Mouse (Mus musculus) bone marrow macrophage, adult 2 months (primary cell): Measurements from ENCODE around the gene Tmem165. TPM values are rescaled to one million over a fixed set of nuclear protein-coding genes. Genes with fewer than 3 reads are reported as not detected.

ENCODE experiments used
- H3K27ac ChIP-seq: 2 replicates; pipeline ENCODE4 v1.5.1; 2012; ENCODE audit warnings: low read depth, low read length; ENCODE audit not compliant: insufficient read depth
- H3K4me1 ChIP-seq: 2 replicates; pipeline ENCODE4 v1.6.1; 2012; ENCODE audit warnings: low read length; ENCODE audit not compliant: control insufficient read depth, insufficient read depth
- H3K4me3 ChIP-seq: 2 replicates; pipeline ENCODE4 v1.5.1; 2012; ENCODE audit warnings: mild to moderate bottlenecking, low read length, moderate library complexity; ENCODE audit not compliant: insufficient read depth
- CTCF ChIP-seq: IDR thresholded peaks from 2 replicates; pipeline ENCODE4 v1.5.1; 2012; ENCODE audit warnings: low read depth, mild to moderate bottlenecking, low read length, moderate library complexity
- POLR2A ChIP-seq: IDR thresholded peaks from 2 replicates; pipeline ENCODE4 v1.6.1; 2012; ENCODE audit warnings: mild to moderate bottlenecking, low read depth, low read length, borderline replicate concordance
- polyA plus RNA-seq: library from polyadenylated mRNA; stranded (reverse); fragments of >200 nt; gene quantifications from 2 replicates; pipeline ENCODE4 v1.2.4, GENCODE M21; 2012; ENCODE audit not compliant: missing spikeins, insufficient read depth, insufficient read length

Tmem165 gene
- polyA plus RNA-seq, 1 experiment = 60.9 TPM

DNA sequence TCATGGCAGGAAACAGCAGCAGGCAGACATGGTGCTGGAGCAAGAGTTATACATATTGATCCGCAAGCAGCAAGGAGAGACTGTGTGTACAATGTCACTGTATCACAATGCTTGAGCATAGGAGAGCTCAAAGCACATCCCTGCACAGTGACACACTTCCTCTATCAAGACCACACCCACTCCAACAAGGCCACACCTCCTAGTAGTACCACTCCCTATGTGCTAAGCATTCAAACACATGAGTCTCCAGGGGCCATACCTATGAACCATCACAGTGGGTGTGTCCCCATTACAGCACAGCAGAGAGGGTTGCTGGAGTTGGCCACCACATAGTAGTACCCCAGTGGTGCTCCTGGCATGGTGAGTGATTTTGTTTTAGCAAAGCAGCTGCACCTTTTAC lies 37.3 kb upstream of the Tmem165 start:
- Histone ChIP-seq H3K4me1 (peaks cover 19% of the 10 kb centered on the region), H3K4me3 (no peak overlapping the region), H3K27ac (no peak overlapping the region)
- TF ChIP-seq POLR2A = no peak
- no peak for TF ChIP-seq CTCF

GRCm38 (mm10) chr5:76149436-76149835 lies 34.2 kb upstream of the Tmem165 start:
- H3K4me1 ChIP-seq = no peaks in the 10 kb centered on the region
- TF ChIP-seq CTCF (no peak), POLR2A (no peak)

GRCm38 (mm10) chr5:76152956-76153355 lies 30.7 kb upstream of the Tmem165 start:
- TF ChIP-seq CTCF (no peak), POLR2A (no peak)
- H3K4me3 ChIP-seq = no peak overlapping the region
- no peaks in the 10 kb centered on the region for H3K4me1 ChIP-seq
- H3K27ac ChIP-seq = no peak overlapping the region

More at GRCm38 (mm10) chr5:76149436-76149835, 34.2 kb upstream of the Tmem165 start:
- Histone ChIP-seq H3K27ac (no peak overlapping the region), H3K4me3 (no peak overlapping the region)

GRCm38 (mm10) chr5:76153430-76153829 lies 30.2 kb upstream of the Tmem165 start:
- H3K27ac ChIP-seq = no peak overlapping the region
- H3K4me3 ChIP-seq = no peak overlapping the region
- TF ChIP-seq POLR2A (no peak), CTCF (no peak)
- H3K4me1 ChIP-seq = no peaks in the 10 kb centered on the region

DNA sequence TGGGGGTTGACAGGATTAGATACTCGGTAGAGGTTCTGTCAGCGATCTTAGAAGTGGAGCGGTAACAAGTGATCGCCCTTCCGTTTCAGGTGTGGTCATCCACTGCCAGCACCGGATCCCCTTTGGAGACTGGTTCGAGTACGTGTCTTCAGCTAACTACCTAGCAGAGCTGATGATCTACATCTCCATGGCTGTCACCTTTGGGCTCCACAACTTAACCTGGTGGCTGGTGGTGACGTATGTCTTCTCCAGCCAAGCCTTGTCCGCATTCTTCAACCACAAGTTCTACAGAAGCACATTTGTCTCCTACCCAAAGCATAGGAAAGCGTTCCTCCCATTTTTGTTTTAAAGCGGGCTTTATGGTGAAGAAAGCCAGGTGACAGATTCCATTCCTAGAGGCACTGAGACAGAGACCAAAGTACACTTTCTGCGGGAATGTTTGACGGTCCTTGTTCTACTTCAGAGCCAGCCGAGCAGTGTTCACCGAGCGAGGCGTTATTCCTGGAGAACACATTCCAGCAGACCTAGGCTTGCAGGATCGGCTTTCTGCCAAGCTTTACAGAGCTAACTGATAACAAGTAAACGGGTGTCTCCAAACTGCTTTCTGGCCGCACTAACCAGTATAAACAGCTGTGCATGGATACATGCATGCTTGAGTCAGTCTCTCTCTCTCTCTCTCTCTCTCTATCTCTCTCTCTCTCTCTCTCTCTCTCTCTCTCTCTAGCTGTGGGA lies 29.1 kb upstream of the Tmem165 start:
- Histone ChIP-seq H3K4me1 (no peaks in the 10 kb centered on the region), H3K4me3 (no peak overlapping the region), H3K27ac (no peak overlapping the region)
- TF ChIP-seq CTCF (no peak), POLR2A (no peak)

- Histone ChIP-seq H3K4me1 (no peaks in the 10 kb centered on the region), H3K27ac (no peak overlapping the region), H3K4me3 (no peak overlapping the region)
- TF ChIP-seq CTCF (no peak), POLR2A (no peak)
Measured at GRCm38 (mm10) chr5:76159555-76159954, 24.1 kb upstream of the Tmem165 start.

GRCm38 (mm10) chr5:76160086-76160485 lies 23.6 kb upstream of the Tmem165 start:
- Histone ChIP-seq H3K4me1 (no peaks in the 10 kb centered on the region), H3K4me3 (no peak overlapping the region), H3K27ac (no peak overlapping the region)
- TF ChIP-seq POLR2A = no peak

- TF ChIP-seq CTCF = no peak
- TF ChIP-seq POLR2A = no peak
- H3K4me3 ChIP-seq = no peak overlapping the region
- no peak overlapping the region for H3K27ac ChIP-seq
- no peaks in the 10 kb centered on the region for H3K4me1 ChIP-seq
Measured at GRCm38 (mm10) chr5:76161491-76161890, 22.2 kb upstream of the Tmem165 start.

GRCm38 (mm10) chr5:76162926-76163325 lies 20.8 kb upstream of the Tmem165 start:
- Histone ChIP-seq H3K27ac (no peak overlapping the region), H3K4me3 (no peak overlapping the region), H3K4me1 (no peaks in the 10 kb centered on the region)
- no peak for TF ChIP-seq POLR2A
- no peak for TF ChIP-seq CTCF

DNA sequence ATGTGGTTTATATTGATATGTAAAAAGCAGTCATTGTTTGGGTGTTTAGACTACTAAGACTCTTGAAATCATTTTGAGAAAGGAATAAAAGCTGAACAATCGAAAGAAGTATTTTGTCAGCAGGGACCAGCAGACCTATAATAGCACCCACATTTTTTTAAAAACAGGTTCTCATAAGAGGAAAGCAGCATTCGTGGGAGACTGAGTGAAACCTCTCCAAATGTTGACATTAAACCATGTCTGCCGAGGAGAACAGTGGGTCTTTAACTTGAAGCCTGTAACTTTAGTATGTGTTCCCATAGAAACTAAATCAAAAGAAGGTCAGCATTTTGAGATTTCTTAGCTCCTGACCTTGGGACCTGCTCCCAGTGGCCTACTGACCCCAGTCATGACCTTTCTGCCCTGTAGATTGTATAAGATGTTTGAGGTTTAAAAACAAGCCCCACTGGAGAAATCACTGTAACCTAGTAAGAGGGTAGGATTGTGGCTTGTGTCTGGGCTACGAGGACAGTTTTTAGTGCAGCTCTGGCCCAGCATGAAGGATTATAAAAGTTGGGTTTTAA lies 19.8 kb upstream of the Tmem165 start:
- H3K27ac ChIP-seq = no peak overlapping the region
- no peaks in the 10 kb centered on the region for H3K4me1 ChIP-seq
- H3K4me3 ChIP-seq = no peak overlapping the region
- no peak for TF ChIP-seq CTCF
- no peak for TF ChIP-seq POLR2A
